Mouse (Mus musculus) c-Kit-negative CD71-positive TER-119-positive erythroid progenitor cells, embryonic 14.5 days (primary cell): ENCODE measurements around the gene Rasgef1b.

Experiments
- DNase-seq: peaks from one replicate; pipeline ENCODE4 v3.0.0-alpha.2; 2013; ENCODE audit warnings: low read depth, low spot score

Rasgef1b gene

GRCm38 (mm10) chr5:99292287-99292851, 436.5 kb downstream of the Rasgef1b start:
- no peak for DNase-seq

GRCm38 (mm10) chr5:99291084-99291830, 437.6 kb downstream of the Rasgef1b start:
- DNase-seq: no peak

- no peak for DNase-seq
These were observed 440.6 kb downstream of the Rasgef1b start for GRCm38 (mm10) chr5:99288262-99288661.

- DNase-seq: no peak
These were observed 441.1 kb downstream of the Rasgef1b start for GRCm38 (mm10) chr5:99287647-99288185.

GRCm38 (mm10) chr5:99286575-99286974, 442.3 kb downstream of the Rasgef1b start:
- no peak for DNase-seq

GRCm38 (mm10) chr5:99286024-99286423, 442.8 kb downstream of the Rasgef1b start:
- DNase-seq: no peak

GRCm38 (mm10) chr5:99284369-99284768, 444.5 kb downstream of the Rasgef1b start:
- DNase-seq: no peak

- no peak for DNase-seq
These were observed 445.2 kb downstream of the Rasgef1b start for GRCm38 (mm10) chr5:99283636-99284035.

GRCm38 (mm10) chr5:99280536-99280935, 448.3 kb downstream of the Rasgef1b start:
- no peak for DNase-seq

- no peak for DNase-seq
These were observed 449.7 kb downstream of the Rasgef1b start for GRCm38 (mm10) chr5:99279016-99279757.

GRCm38 (mm10) chr5:99278364-99278763, 450.5 kb downstream of the Rasgef1b start:
- DNase-seq: no peak

GRCm38 (mm10) chr5:99277536-99277935, 451.3 kb downstream of the Rasgef1b start:
- DNase-seq: no peak

GRCm38 (mm10) chr5:99274119-99274563, 454.7 kb downstream of the Rasgef1b start:
- no peak for DNase-seq

GRCm38 (mm10) chr5:99271531-99271930, 457.3 kb downstream of the Rasgef1b start:
- DNase-seq: no peak

- DNase-seq: no peak
These were observed 459.7 kb downstream of the Rasgef1b start for GRCm38 (mm10) chr5:99269131-99269530.

GRCm38 (mm10) chr5:99267338-99267737, 461.5 kb downstream of the Rasgef1b start:
- no peak for DNase-seq

GRCm38 (mm10) chr5:99266301-99266700, 462.6 kb downstream of the Rasgef1b start:
- DNase-seq: no peak

GRCm38 (mm10) chr5:99262197-99262920, 466.5 kb downstream of the Rasgef1b start:
- DNase-seq: no peak

GRCm38 (mm10) chr5:99261121-99261724, 467.6 kb downstream of the Rasgef1b start:
- DNase-seq: no peak

GRCm38 (mm10) chr5:99258003-99258500, 470.8 kb downstream of the Rasgef1b start:
- no peak for DNase-seq
